21 mouse cellular contexts compared by ENCODE assay signal in genomic region chr7:3211518-3211917, GRCm38 (mm10). TPM values are rescaled to one million over a fixed set of nuclear protein-coding genes. Genes with fewer than 3 reads are reported as not detected.
"Had no signal": no experiment of that assay in that cellular context is flagged by ENCODE, and none has a peak within 500 bp of the region (broad histone marks: within the 10 kb centered on the region; RNA-seq: fewer than 3 reads in every experiment).

No protein-coding gene starts in this region.

- H3K4me1 ChIP-seq: lung, embryonic 15.5 days; neural tube, embryonic 12.5 days; stomach, embryonic 15.5 days had no signal

- DNase-seq: lung, adult 2 months; lung, postnatal 14 days; lung, postnatal 4 days; midbrain, embryonic 14.5 days; right cerebral cortex, postnatal 14 days; thymus, adult 2 months; thymus, postnatal 25 days; thymus, postnatal 4 days had no signal

- H3K36me3 ChIP-seq: lung, embryonic 15.5 days; midbrain, embryonic 10.5 days; midbrain, embryonic 12.5 days; neural tube, embryonic 12.5 days; stomach, embryonic 15.5 days had no signal

- H3K4me3 ChIP-seq: lung, embryonic 15.5 days; midbrain, embryonic 10.5 days; midbrain, embryonic 12.5 days; neural tube, embryonic 12.5 days; stomach, embryonic 15.5 days had no signal

- H3K27me3 ChIP-seq: lung, embryonic 15.5 days; midbrain, embryonic 12.5 days; neural tube, embryonic 12.5 days; stomach, embryonic 15.5 days had no signal

- ATAC-seq: lung, postnatal 0 days; midbrain, embryonic 16.5 days had no signal

- H3K9me3 ChIP-seq: lung, embryonic 15.5 days; midbrain, embryonic 10.5 days; midbrain, embryonic 12.5 days; neural tube, embryonic 12.5 days; stomach, embryonic 15.5 days had no signal

- H3K27ac ChIP-seq: lung, embryonic 15.5 days; midbrain, embryonic 10.5 days; midbrain, embryonic 12.5 days; neural tube, embryonic 12.5 days; stomach, embryonic 15.5 days; stomach, postnatal 0 days had no signal

RNA-seq across cellular contexts. Expression of gene Nlrp12, which starts 38.0 kb away (rescaled TPM):
- total RNA-seq: megakaryocyte-erythroid progenitor cell, adult 5-6 weeks had no signal
- polyA plus RNA-seq: midbrain, embryonic 10.5 days; midbrain, embryonic 12.5 days; midbrain, embryonic 14.5 days; midbrain, embryonic 16.5 days; neural tube, embryonic 12.5 days; neural tube, embryonic 14.5 days; stomach, postnatal 0 days; urinary bladder, adult 2 months had no signal

RNA-seq across cellular contexts. Expression of gene AU018091, which starts 42.5 kb away (rescaled TPM):
- total RNA-seq: megakaryocyte, adult 5-6 weeks; megakaryocyte-erythroid progenitor cell, adult 5-6 weeks had no signal
- polyA plus RNA-seq: liver, embryonic 16.5 days; midbrain, embryonic 14.5 days; midbrain, embryonic 16.5 days; neural tube, embryonic 14.5 days had no signal
